ENCODE assay signal across 7 mouse cellular contexts in the genomic region with DNA sequence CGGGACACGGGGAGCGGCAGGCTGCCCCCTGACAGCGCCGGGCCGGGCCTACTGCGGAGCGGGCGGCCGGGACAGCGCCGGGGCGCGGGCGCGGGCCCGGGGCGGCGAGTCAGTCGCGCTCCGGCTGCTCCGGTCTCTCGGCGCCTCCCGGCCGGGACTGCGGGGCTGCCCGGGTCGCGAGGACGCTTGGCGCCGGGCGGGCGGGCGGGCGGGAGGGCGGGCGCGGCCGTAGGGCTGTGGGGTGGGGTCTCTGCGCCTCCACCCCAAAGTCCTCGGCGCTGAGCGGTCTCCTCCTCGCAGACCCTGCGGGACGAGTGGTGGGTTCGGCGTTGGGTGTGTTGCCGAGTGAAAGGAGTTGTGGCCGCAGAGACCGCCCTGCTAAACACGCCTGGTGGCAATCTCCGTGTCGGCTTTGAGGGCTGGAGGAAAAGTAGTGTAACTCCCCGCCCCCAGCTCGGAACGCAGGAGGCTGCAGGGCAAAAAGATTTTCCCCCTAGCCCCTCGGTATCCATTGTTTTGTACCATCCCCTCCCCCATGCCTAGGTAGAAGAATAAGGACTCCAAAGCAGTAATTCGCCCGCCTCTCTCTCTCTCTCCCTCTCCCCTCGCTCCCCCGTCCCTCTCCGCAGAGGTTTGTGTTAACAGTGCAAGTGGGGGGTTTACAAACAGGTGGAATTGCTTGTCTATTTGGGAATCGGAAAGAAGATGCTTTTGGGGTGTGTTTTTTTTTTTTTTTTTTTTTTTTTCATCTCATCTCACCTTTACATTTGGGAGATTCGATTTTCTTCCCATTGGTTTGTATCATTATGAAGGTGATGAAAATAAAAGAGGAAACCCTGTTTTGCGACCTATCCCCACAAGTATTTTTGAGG. TPM values are rescaled to one million over a fixed set of nuclear protein-coding genes. Genes with fewer than 3 reads are reported as not detected.
DNase-seq lines count a peak whose midpoint lies in the region; ATAC-seq lines count a peak whose summit lies in the region.

No protein-coding gene starts in this region.

- DNase-seq in WW6 (ENCODE audit: low read depth, low spot score) = peak; percentile 62
- DNase-seq in cerebellum, postnatal 14 days = peak; percentile 53 to 60
- peak; percentile 32 for DNase-seq in gastrocnemius, adult 18-20 months (ENCODE audit: low spot score)
- peak; percentile 79 for DNase-seq in limb, embryonic 10.5 days (ENCODE audit: low spot score)
- peak; percentile 79 for DNase-seq in midbrain, embryonic 14.5 days
- peak; percentile 24 to 47 for DNase-seq in spleen, postnatal 36 days (ENCODE audit: low spot score in 2 of 2)

- H3K9me3 ChIP-seq in hindbrain, embryonic 15.5 days = no peaks in the 10 kb centered on the region
- H3K9me3 ChIP-seq in limb, embryonic 10.5 days (replicated peaks) = no peaks in the 10 kb centered on the region
- no peaks in the 10 kb centered on the region for H3K9me3 ChIP-seq in midbrain, embryonic 14.5 days (ENCODE audit: control insufficient read depth, low read length)

- peak; percentile 10; the same call in 1 of the 2 replicates for ATAC-seq in hindbrain, embryonic 15.5 days (ENCODE audit: low FRiP score, low read depth)
- peak; percentile 6 for ATAC-seq in midbrain, embryonic 14.5 days (ENCODE audit: low FRiP score, low TSS enrichment)

- H3K27ac ChIP-seq in hindbrain, embryonic 15.5 days (replicated peaks) = peak overlapping the region; percentile 98
- H3K27ac ChIP-seq in limb, embryonic 10.5 days = peak overlapping the region; percentile 96
- H3K27ac ChIP-seq in midbrain, embryonic 14.5 days (replicated peaks; ENCODE audit: low read depth, low read length) = peak overlapping the region; percentile 95

- H3K9ac ChIP-seq in hindbrain, embryonic 15.5 days = peak overlapping the region; percentile 91
- peak overlapping the region; percentile 88 for H3K9ac ChIP-seq in midbrain, embryonic 14.5 days (replicated peaks; ENCODE audit: low read length)

- peaks cover 32% of the 10 kb centered on the region for H3K4me1 ChIP-seq in hindbrain, embryonic 15.5 days (replicated peaks)
- peaks cover 12% of the 10 kb centered on the region for H3K4me1 ChIP-seq in limb, embryonic 10.5 days
- peaks cover 21% of the 10 kb centered on the region for H3K4me1 ChIP-seq in midbrain, embryonic 14.5 days (ENCODE audit: control insufficient read depth, insufficient read depth, low read length)

- peak overlapping the region; percentile 63 for H3K4me2 ChIP-seq in hindbrain, embryonic 15.5 days
- H3K4me2 ChIP-seq in midbrain, embryonic 14.5 days (ENCODE audit: low read length) = peak overlapping the region; percentile 66

- H3K27me3 ChIP-seq in hindbrain, embryonic 15.5 days = no peaks in the 10 kb centered on the region
- no peaks in the 10 kb centered on the region for H3K27me3 ChIP-seq in limb, embryonic 10.5 days (ENCODE audit: low read depth, poor library complexity, severe bottlenecking)
- no peaks in the 10 kb centered on the region for H3K27me3 ChIP-seq in midbrain, embryonic 14.5 days (ENCODE audit: control insufficient read depth, insufficient read depth, low read length)

- peak overlapping the region; percentile 95 for H3K4me3 ChIP-seq in hindbrain, embryonic 15.5 days
- H3K4me3 ChIP-seq in limb, embryonic 10.5 days = peak overlapping the region; percentile 91
- peak overlapping the region; percentile 79 for H3K4me3 ChIP-seq in midbrain, embryonic 14.5 days (replicated peaks; ENCODE audit: low read depth, low read length)

- no peaks in the 10 kb centered on the region for H3K36me3 ChIP-seq in hindbrain, embryonic 15.5 days
- H3K36me3 ChIP-seq in limb, embryonic 10.5 days = peaks cover 9% of the 10 kb centered on the region; the same call in 1 of the 2 replicates
- no peaks in the 10 kb centered on the region for H3K36me3 ChIP-seq in midbrain, embryonic 14.5 days (ENCODE audit: control insufficient read depth, insufficient read depth, low read length)

- WGBS in hindbrain, embryonic 15.5 days = under 1% methylated on average over 30 of the region's 69 CpGs
- under 1% methylated on average over 62 of the region's 69 CpGs for WGBS in limb, embryonic 10.5 days
- 0% methylated on average over 64 of the region's 69 CpGs for WGBS in midbrain, embryonic 14.5 days

RNA-seq across cellular contexts. Expression of gene Bbip1, which starts 1.0 kb away (rescaled TPM):
- total RNA-seq in gastrocnemius, adult 18-20 months (2021) = 10 to 100 TPM; 39.2 to 40.7 TPM
- 132 and 137 TPM in 2 replicates for polyA plus RNA-seq in hindbrain, embryonic 15.5 days (2015; fragmentation: Nextera tagmentation; extraction: Ambion mirVana)
- polyA plus RNA-seq in limb, embryonic 10.5 days (2016; fragmentation: Nextera tagmentation; extraction: Ambion mirVana) = 80.4 and 81.9 TPM in 2 replicates
- polyA plus RNA-seq in midbrain, embryonic 14.5 days (2014; fragmentation: Nextera tagmentation; extraction: Ambion mirVana) = 134 and 163 TPM in 2 replicates

RNA-seq across cellular contexts. Expression of gene Shoc2, which starts 1.3 kb away (rescaled TPM):
- total RNA-seq in gastrocnemius, adult 18-20 months (2021) = 10 to 100 TPM; 21.9 to 26.0 TPM
- polyA plus RNA-seq in hindbrain, embryonic 15.5 days (2015; fragmentation: Nextera tagmentation; extraction: Ambion mirVana) = 59.3 and 64.6 TPM in 2 replicates
- polyA plus RNA-seq in limb, embryonic 10.5 days (2016; fragmentation: Nextera tagmentation; extraction: Ambion mirVana) = 49.9 and 54.0 TPM in 2 replicates
- 59.9 and 76.7 TPM in 2 replicates for polyA plus RNA-seq in midbrain, embryonic 14.5 days (2014; fragmentation: Nextera tagmentation; extraction: Ambion mirVana)

RNA-seq across cellular contexts. Expression of gene Pdcd4, which starts 53.4 kb away (rescaled TPM):
- total RNA-seq in gastrocnemius, adult 18-20 months (2021) = 10 to 100 TPM; 16.4 to 16.5 TPM
- 58.0 and 60.4 TPM in 2 replicates for polyA plus RNA-seq in hindbrain, embryonic 15.5 days (2015; fragmentation: Nextera tagmentation; extraction: Ambion mirVana)
- polyA plus RNA-seq in limb, embryonic 10.5 days (2016; fragmentation: Nextera tagmentation; extraction: Ambion mirVana) = 38.1 and 56.1 TPM in 2 replicates
- 73.9 and 74.2 TPM in 2 replicates for polyA plus RNA-seq in midbrain, embryonic 14.5 days (2014; fragmentation: Nextera tagmentation; extraction: Ambion mirVana)

Comparison
In these comparisons a context has a peak if more than half of its experiments do, and no peak if none do; other contexts are left out.
1. Peak in every context shown above with its lines: DNase-seq, ATAC-seq, H3K4me3 ChIP-seq and H3K27ac ChIP-seq.